Mouse (Mus musculus) left cerebral cortex, postnatal 36 days (tissue): ENCODE measurements around the gene Zfp558. TPM values are rescaled to one million over a fixed set of nuclear protein-coding genes. Genes with fewer than 3 reads are reported as not detected.
"Not testable (repeated sequence)": the region's sequence is repeated elsewhere in the genome, so short reads cannot be mapped to it uniquely, and the experiment has no call there.

ENCODE experiments used
- DNase-seq, 2 experiments: peaks; one replicate each; pipeline ENCODE4 v3.0.0; 2021 to 2022; ENCODE audit warnings: low spot score in 2 of 2, mixed read lengths in 1 of 2
- intact Hi-C: fragments of 180-260 bp; cut with DNase I; formaldehyde crosslinking; loops from one replicate; pipeline ENCODE4 v1.15.1; 2025
- microRNA-seq: library from miRNA; unstranded; fragments of <30 nt; microRNA quantifications from one replicate; pipeline ENCODE4 v1.2.0, GENCODE M21; 2022
- total RNA-seq, 2 experiments: library from RNA; stranded (reverse); gene quantifications; 2 replicates each; pipeline ENCODE4 v1.2.3; 2021

The Zfp558 gene
- 1 to 10 TPM; 2.1 to 3.1 TPM for total RNA-seq

DNA sequence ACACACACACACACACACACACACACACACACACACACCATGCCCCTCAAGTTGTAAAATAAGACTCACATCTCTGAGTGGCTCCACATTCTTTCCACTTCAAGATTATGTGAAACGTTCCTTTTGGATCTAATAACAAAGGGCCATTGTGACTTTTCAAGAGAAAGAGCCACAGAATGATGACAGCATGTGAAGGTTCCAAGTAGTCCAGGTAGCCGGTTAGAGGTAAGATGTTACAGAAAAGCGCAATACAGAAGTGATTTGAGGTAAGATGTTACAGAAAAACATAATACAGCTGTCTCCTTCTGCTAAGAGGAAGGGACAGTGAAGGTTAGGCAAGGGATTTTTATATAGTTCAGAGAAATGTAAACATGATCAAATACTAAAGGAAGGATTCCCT is at the start of gene Zfp558, which contains the start of gene Mbd3l1:
TSS of gene Zfp558 (minus strand) at position 101 of the 400 bp plus-strand sequence.
TSS of gene Mbd3l1 (plus strand) at position 192 of the 400 bp plus-strand sequence.
- no peak for DNase-seq
- intact Hi-C loops, result no loop called here

DNA sequence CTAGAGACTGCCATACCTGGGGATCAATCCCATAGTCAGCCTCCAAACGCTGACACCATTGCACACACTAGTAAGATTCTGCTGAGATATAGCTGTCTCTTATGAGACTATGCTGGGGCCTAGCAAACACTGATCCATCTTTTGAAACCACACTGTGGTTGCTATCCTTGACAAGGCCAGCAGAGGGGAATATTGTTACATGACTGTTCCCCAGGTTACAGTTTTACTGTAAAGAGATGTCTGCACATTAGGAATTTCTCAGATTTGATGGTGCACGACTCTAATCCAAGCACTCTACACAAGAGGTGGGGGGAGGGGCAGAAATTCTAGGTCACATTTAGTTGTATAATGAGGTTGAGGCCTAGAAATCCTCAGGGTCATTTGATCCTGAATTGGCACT is 30.0 kb upstream of the Zfp558 start:
- intact Hi-C loops, result no loop called here
- DNase-seq, result no peak

DNA sequence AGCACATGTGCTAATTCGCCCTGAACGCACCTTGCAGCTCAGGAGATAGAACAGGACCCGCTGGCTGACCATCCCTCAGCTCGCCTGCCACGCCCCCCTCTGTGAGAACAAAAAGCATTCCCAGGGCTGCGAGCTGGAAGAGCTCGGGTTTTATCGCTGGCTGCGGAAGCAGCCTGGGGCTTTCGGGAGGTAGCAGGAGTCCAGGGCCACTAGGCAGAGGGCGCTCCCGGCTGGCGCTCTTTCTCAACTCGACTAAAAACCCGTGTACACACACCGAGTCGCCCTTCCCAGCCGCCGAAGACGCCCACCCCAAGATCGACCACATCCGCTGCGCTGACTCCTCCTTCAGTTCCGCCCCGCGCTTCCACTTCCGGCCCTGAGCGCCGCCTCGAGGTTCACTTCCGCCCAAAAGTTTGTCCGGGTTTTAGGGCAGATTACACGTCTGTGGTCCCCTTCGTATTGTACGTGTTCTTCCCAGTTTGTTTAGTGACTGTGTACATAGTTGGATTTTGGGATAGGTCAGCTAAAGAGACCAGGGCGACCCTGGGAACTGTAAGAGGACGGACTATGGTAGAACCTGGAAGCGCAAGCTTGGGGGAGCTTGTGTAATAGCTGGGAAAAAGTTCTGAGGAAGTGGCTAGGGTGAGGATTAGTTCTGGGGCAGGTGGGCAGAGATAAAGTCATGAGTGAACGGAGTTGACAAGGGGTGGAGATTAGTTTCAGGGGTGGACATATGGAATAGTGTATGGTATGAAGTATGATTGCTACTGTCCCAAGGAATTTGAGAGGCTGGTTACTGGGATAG is 4.5 kb downstream of the Zfp558 start:
- intact Hi-C loops, result loop anchor here (5.0 kb wide), 1 partner anchor 181 kb away; the partner anchor contains the start of gene Chordc1
- peak; percentile 68 for DNase-seq

DNA sequence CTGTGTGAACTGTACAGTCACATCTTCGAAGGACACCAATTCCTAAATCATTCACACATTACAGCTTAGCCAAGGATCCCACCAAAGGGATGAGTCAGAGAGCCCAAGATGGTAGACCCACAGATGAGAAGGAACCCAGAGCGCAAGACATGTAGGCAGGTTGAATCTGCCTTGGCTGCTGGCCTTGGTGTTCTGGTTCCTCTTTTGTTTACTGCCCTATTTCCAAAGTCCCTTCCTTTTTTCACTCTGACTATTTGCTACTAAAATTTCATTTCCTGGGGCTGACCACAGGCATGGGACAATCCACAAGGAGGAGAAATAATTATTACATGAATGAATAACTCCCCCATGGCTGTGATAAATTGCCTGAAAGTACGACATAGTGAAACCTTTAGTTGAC is 10.1 kb downstream of the Zfp558 start:
- DNase-seq, result no peak
- intact Hi-C loops, result no loop called here

DNA sequence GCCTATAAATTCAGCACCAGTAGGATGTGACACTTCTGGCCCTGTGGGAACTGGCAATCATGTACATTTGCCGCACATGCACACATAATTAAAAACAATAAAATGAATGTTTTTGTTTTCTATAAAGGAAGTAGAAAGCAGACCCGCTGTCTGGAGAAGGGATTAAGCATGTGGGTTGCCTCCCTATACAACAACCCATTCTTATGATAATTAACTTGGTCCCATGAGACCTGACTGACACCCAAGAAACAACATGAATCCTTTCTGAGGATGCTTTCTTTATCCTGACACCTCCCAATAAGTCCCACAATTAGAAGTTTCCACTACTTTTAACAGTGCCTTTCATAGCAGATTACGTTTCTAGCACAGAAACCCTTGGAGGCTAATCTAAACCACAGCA is 10.7 kb downstream of the Zfp558 start:
- intact Hi-C loops, result no loop called here
- DNase-seq, result no peak

DNA sequence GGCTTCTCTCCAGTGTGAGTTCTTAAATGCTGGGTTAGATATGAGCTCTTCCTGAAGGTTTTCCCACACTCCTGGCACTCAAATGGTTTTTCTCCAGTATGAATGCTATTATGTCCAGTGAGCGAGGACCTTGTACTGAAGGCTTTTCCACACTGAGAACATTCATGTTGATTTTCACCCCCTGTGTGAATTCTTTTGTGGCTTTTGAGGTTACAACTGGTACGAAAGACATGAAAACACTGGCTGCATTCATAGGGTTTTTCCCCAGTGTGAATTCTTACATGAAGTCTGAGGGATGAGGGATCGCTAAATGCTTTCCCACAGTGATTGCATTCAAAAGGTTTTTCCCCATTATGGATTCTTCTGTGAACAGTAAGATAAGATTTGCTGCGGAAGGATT is 21.5 kb downstream of the Zfp558 start:
- intact Hi-C loops, result no loop called here
- no peak for DNase-seq

DNA sequence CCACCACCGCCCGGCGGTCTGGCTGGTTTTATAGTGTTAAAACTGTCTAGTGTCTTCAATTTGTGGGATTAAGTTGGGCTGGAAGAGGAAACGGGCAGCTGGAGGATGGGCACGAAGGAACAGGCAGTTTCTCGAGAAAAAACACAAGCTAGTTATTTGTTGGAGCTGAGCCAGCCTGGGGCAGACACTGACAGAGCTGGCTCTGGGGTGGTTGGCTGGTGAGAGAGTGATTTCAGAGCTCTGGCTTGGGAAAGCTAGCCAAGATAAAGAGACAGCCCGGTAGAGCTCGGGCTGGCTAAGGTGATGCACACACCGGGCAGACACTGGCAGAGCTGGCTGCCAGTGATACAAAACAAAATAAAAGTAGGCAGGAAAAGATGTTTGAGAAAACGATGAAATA is 46.4 kb downstream of the Zfp558 start:
- intact Hi-C loops, result no loop called here
- no peak for DNase-seq

DNA sequence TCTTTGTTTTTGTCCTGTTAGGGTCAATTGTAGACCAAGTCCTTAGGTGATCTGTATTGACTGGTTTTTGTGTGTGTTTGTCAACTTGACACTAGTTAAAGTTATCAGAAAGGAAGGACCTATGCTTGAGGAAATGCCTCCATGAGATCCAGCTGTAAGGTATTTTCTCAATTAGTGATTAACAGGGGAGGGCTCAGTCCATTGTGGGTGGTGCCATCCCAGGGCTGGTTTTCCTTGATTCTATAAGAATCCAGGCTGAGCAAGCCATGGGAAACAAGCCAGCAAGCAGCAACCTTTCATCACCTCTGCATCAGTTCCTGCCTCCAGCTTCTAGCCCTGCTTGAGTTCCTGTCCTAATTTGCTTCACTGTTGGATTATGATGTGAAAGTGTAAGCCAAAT is 47.7 kb downstream of the Zfp558 start, which contains the start of gene Mbd3l2:
TSS of gene Mbd3l2 (plus strand) at position 301 of the 400 bp plus-strand sequence.
- intact Hi-C loops, result no loop called here
- no peak for DNase-seq

DNA sequence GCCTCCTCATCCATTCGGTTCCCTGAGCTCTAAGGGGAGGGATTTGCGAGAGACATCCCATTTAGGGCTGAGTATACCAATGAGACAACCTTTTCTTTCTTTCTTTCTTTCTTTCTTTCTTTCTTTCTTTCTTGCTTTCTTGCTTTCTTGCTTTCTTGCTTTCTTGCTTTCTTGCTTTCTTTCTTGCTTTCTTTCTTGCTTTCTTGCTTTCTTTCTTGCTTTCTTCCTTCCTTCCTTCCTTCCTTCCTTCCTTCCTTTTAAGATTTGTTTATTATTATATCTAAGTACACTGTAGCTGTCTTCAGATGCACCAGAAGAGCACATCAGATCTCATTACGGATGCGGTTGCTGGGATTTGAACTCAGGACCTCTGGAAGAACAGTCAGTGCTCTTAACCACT is 65.7 kb downstream of the Zfp558 start:
- intact Hi-C loops, DNase-seq: not testable (repeated sequence)

Small RNA genes within 50 kb of the gene (microRNA-seq; reads per million reads assigned to microRNA genes)
- not detected for gene Gm22854

Other genes starting within 250 kb of the Zfp558 start
- gene Chordc1, start 186.1 kb downstream of the Zfp558 start, total RNA-seq, result 100 to 1,000 TPM in 1 of 2 experiments, 10 to 100 TPM in 1; 70.2 to 103 TPM
- 1 to 10 TPM in 1 of 2 experiments, under 1 TPM in 1; 0.39 to 1.7 TPM for gene Naalad2, start 75.3 kb downstream of the Zfp558 start, total RNA-seq
- not detected for gene Ubtfl1, start 73.8 kb downstream of the Zfp558 start, total RNA-seq
- not detected for gene Mbd3l2, start 47.6 kb downstream of the Zfp558 start, total RNA-seq
- gene Mbd3l1, start 91 bp upstream of the Zfp558 start, total RNA-seq, result not detected
- not detected for gene Muc16, start 196.3 kb upstream of the Zfp558 start, total RNA-seq